Mouse (Mus musculus): ENCODE data around the gene Cacna1h. TPM values are rescaled to one million over a fixed set of nuclear protein-coding genes. Genes with fewer than 3 reads are reported as not detected.

Gene Cacna1h
- polyA plus RNA-seq, 1 experiment from 2014 or later, result 0.17 TPM

- H3K9ac ChIP-seq (ENCODE audit: low read depth, low read length), result no peak overlapping the region
- H3K36me3 ChIP-seq (ENCODE audit: control insufficient read depth, insufficient read depth), result no peaks in the 10 kb centered on the region
- H3K4me1 ChIP-seq (ENCODE audit: control insufficient read depth, low read depth, low read length), result peaks cover 3% of the 10 kb centered on the region; the same call in 1 of the 2 replicates
- no peaks in the 10 kb centered on the region for H3K9me3 ChIP-seq (replicated peaks; ENCODE audit: control insufficient read depth, low read length)
- no peak for ATAC-seq (ENCODE audit: low read depth)
- H3K4me3 ChIP-seq (ENCODE audit: low read depth, low read length), result no peak overlapping the region
- H3K27me3 ChIP-seq (ENCODE audit: control insufficient read depth, insufficient read depth, low read depth, low read length), result no peaks in the 10 kb centered on the region; the same call in 1 of the 2 replicates
- 18% methylated on average over 8 of the region's 8 CpGs for WGBS (ENCODE audit: insufficient replicate concordance)
- H3K27ac ChIP-seq (ENCODE audit: low read length), result no peak overlapping the region
- no peak overlapping the region for H3K4me2 ChIP-seq (ENCODE audit: low read depth, low read length)
These were observed 36.2 kb upstream of the Cacna1h start for GRCm38 (mm10) chr17:25469798-25470197.

DNA sequence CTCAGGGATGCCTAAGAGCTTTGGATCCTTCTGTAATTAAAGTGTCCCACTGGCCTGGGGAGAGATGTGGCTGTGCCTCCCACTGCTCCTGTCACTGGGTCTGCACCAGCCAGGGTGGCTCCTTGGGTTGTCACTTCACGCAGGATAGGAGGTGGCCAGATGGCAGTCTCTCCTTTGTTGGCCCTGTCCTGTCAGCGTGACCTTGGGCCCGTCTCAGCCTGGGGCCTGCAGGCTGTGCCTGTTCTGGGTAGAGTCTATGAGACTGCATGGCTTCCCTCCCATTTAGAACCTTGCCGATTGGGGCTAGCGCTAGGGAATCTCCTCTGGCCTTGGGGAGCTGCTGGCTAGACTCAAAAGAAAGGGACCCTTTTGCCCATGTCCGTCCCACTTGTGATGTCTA, 34.7 kb upstream of the Cacna1h start:
- Histone ChIP-seq H3K27ac (ENCODE audit: low read length) (no peak overlapping the region), H3K9ac (ENCODE audit: low read depth, low read length) (no peak overlapping the region), H3K27me3 (ENCODE audit: control insufficient read depth, insufficient read depth, low read depth, low read length) (no peaks in the 10 kb centered on the region; the same call in 1 of the 2 replicates), H3K4me3 (ENCODE audit: low read depth, low read length) (no peak overlapping the region), H3K4me2 (ENCODE audit: low read depth, low read length) (no peak overlapping the region), H3K36me3 (ENCODE audit: control insufficient read depth, insufficient read depth) (no peaks in the 10 kb centered on the region), H3K4me1 (ENCODE audit: control insufficient read depth, low read depth, low read length) (no peaks in the 10 kb centered on the region; the same call in 1 of the 2 replicates), H3K9me3 (replicated peaks; ENCODE audit: control insufficient read depth, low read length) (no peaks in the 10 kb centered on the region)
- WGBS (ENCODE audit: insufficient replicate concordance), result 39% methylated on average over 6 of the region's 6 CpGs
- ATAC-seq (ENCODE audit: low read depth), result no peak

DNA sequence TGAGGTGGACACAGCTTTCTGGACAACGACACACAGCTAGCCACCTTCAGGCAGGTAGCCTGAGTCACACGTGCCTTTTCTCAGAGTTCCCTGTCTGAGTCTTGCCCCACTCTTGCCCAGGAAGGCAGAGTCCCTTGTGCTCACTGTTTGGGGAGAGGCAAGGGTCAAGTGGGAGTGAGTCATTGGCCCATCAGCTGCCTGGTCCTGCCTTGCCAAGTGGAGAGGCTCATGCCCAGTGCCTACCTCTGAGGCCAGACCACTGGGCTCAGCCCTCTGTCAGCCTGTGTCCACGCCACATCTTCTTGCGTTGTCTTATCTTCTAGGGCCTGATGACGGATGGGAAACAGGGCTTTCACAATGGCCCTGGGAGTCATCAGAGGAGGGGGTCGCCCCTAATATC, 34.2 kb upstream of the Cacna1h start:
- Histone ChIP-seq H3K4me2 (ENCODE audit: low read depth, low read length) (no peak overlapping the region), H3K27me3 (ENCODE audit: control insufficient read depth, insufficient read depth, low read depth, low read length) (no peaks in the 10 kb centered on the region; the same call in 1 of the 2 replicates), H3K27ac (ENCODE audit: low read length) (no peak overlapping the region), H3K4me3 (ENCODE audit: low read depth, low read length) (no peak overlapping the region), H3K9ac (ENCODE audit: low read depth, low read length) (no peak overlapping the region), H3K36me3 (ENCODE audit: control insufficient read depth, insufficient read depth) (no peaks in the 10 kb centered on the region), H3K9me3 (replicated peaks; ENCODE audit: control insufficient read depth, low read length) (no peaks in the 10 kb centered on the region), H3K4me1 (ENCODE audit: control insufficient read depth, low read depth, low read length) (no peaks in the 10 kb centered on the region; the same call in 1 of the 2 replicates)
- ATAC-seq (ENCODE audit: low read depth), result no peak
- WGBS (ENCODE audit: insufficient replicate concordance), result 45% methylated on average over 6 of the region's 6 CpGs

DNA sequence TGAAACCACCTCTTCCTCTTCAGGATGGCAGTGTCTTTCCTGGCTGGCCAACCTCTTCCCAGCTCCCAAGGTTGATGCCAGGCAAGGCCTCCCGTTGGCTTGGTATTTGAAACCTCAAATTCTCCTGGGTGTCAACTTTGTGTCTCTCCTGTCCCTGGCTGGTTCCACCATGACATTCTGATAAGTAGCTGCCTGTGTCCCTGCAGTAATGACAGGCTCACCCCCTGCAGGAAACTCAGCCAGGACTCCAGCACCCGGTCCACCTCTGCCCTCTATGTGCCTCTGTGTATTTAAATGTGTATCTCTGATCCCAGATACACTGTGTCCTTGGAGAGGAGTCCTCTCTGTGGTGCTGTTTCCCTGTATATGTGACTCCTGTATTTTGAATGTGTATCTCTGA, 32.7 kb upstream of the Cacna1h start:
- H3K27me3 ChIP-seq (ENCODE audit: control insufficient read depth, insufficient read depth, low read depth, low read length), result no peaks in the 10 kb centered on the region
- no peak overlapping the region for H3K9ac ChIP-seq (ENCODE audit: low read depth, low read length)
- H3K4me3 ChIP-seq (ENCODE audit: low read depth, low read length), result no peak overlapping the region
- WGBS (ENCODE audit: insufficient replicate concordance), result 40% methylated on average over 2 of the region's 2 CpGs
- no peak overlapping the region for H3K27ac ChIP-seq (ENCODE audit: low read length)
- H3K36me3 ChIP-seq (ENCODE audit: control insufficient read depth, insufficient read depth), result no peaks in the 10 kb centered on the region
- H3K4me2 ChIP-seq (ENCODE audit: low read depth, low read length), result no peak overlapping the region
- no peak for ATAC-seq (ENCODE audit: low read depth)
- no peaks in the 10 kb centered on the region for H3K9me3 ChIP-seq (replicated peaks; ENCODE audit: control insufficient read depth, low read length)
- no peaks in the 10 kb centered on the region for H3K4me1 ChIP-seq (ENCODE audit: control insufficient read depth, low read depth, low read length)

- Histone ChIP-seq H3K9ac (ENCODE audit: low read depth, low read length) (no peak overlapping the region), H3K27ac (ENCODE audit: low read length) (no peak overlapping the region), H3K4me3 (ENCODE audit: low read depth, low read length) (no peak overlapping the region), H3K27me3 (ENCODE audit: control insufficient read depth, insufficient read depth, low read depth, low read length) (no peaks in the 10 kb centered on the region), H3K9me3 (replicated peaks; ENCODE audit: control insufficient read depth, low read length) (no peaks in the 10 kb centered on the region), H3K36me3 (ENCODE audit: control insufficient read depth, insufficient read depth) (no peaks in the 10 kb centered on the region), H3K4me2 (ENCODE audit: low read depth, low read length) (no peak overlapping the region), H3K4me1 (ENCODE audit: control insufficient read depth, low read depth, low read length) (no peaks in the 10 kb centered on the region)
- ATAC-seq (ENCODE audit: low read depth), result no peak
- 41% methylated on average over 4 of the region's 4 CpGs for WGBS (ENCODE audit: insufficient replicate concordance)
These were observed 30.5 kb upstream of the Cacna1h start for GRCm38 (mm10) chr17:25464091-25464490.

DNA sequence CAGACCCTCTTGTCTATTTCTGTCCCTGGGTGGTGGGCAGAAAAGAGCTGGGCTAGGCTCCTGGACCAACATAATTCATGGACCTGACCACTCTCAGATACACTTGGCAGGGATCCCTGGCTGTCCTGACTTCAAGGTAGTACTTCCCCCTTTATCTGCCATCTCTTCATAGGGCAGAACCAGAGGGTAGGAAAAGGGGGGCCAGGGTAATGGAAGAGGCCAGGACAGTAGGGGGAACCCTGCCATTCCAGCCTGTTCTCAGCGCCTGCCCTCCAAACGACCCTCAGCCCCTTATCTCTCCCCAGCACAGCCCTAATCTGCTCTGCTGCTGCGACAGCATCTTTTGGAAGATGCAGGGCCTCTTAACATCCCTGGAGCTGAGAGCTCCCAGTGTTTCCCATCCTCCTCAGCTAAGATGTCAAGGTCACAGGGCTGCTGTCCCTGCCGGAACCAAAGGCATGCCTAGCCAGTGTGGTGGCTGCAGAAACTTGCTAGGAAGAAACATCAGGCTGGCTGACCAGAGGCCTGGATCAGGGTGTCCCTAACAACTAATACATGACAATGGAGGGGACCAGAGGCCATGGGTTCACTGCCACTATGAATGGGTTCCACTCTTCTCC, 29.9 kb upstream of the Cacna1h start:
- no peak for ATAC-seq (ENCODE audit: low read depth)
- no peaks in the 10 kb centered on the region for H3K27me3 ChIP-seq (ENCODE audit: control insufficient read depth, insufficient read depth, low read depth, low read length)
- H3K4me3 ChIP-seq (ENCODE audit: low read depth, low read length), result no peak overlapping the region
- no peaks in the 10 kb centered on the region for H3K36me3 ChIP-seq (ENCODE audit: control insufficient read depth, insufficient read depth)
- H3K9me3 ChIP-seq (replicated peaks; ENCODE audit: control insufficient read depth, low read length), result no peaks in the 10 kb centered on the region
- H3K27ac ChIP-seq (ENCODE audit: low read length), result no peak overlapping the region
- 28% methylated on average over 4 of the region's 4 CpGs for WGBS (ENCODE audit: insufficient replicate concordance)
- H3K9ac ChIP-seq (ENCODE audit: low read depth, low read length), result no peak overlapping the region
- no peak overlapping the region for H3K4me2 ChIP-seq (ENCODE audit: low read depth, low read length)
- no peaks in the 10 kb centered on the region for H3K4me1 ChIP-seq (ENCODE audit: control insufficient read depth, low read depth, low read length)

GRCm38 (mm10) chr17:25462236-25462875, 28.8 kb upstream of the Cacna1h start:
- 24% methylated on average over 9 of the region's 9 CpGs for WGBS (ENCODE audit: insufficient replicate concordance)
- H3K27ac ChIP-seq (ENCODE audit: low read length), result no peak overlapping the region
- no peaks in the 10 kb centered on the region for H3K9me3 ChIP-seq (replicated peaks; ENCODE audit: control insufficient read depth, low read length)
- no peaks in the 10 kb centered on the region for H3K36me3 ChIP-seq (ENCODE audit: control insufficient read depth, insufficient read depth)
- no peaks in the 10 kb centered on the region for H3K4me1 ChIP-seq (ENCODE audit: control insufficient read depth, low read depth, low read length)
- H3K9ac ChIP-seq (ENCODE audit: low read depth, low read length), result no peak overlapping the region
- no peak overlapping the region for H3K4me3 ChIP-seq (ENCODE audit: low read depth, low read length)
- H3K27me3 ChIP-seq (ENCODE audit: control insufficient read depth, insufficient read depth, low read depth, low read length), result no peaks in the 10 kb centered on the region
- H3K4me2 ChIP-seq (ENCODE audit: low read depth, low read length), result no peak overlapping the region
- no peak for ATAC-seq (ENCODE audit: low read depth)

DNA sequence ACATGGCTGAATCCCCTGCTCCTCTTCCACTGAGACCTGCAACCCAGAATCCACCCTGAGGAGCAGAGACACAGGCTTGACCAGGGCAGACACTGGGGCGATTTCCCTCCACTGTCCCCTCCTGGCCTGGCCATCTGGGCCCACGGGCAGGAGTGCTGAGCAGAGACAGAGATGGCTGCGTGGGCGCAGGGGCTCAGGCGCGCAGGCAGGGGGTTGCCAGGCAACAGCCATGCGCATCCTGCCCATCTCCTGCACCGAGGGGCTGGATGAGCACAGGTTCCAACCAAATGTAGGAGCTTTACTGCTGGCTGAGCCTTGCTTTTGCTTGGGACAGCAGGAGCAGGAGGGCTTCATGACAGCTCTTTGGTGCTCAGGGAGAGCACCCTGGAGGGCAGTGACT, 23.0 kb upstream of the Cacna1h start:
- no peak for ATAC-seq (ENCODE audit: low read depth)
- H3K36me3 ChIP-seq (ENCODE audit: control insufficient read depth, insufficient read depth), result no peaks in the 10 kb centered on the region
- no peak overlapping the region for H3K4me3 ChIP-seq (ENCODE audit: low read depth, low read length)
- H3K27ac ChIP-seq (ENCODE audit: low read length), result no peak overlapping the region
- no peaks in the 10 kb centered on the region for H3K4me1 ChIP-seq (ENCODE audit: control insufficient read depth, low read depth, low read length)
- no peaks in the 10 kb centered on the region for H3K27me3 ChIP-seq (ENCODE audit: control insufficient read depth, insufficient read depth, low read depth, low read length)
- no peaks in the 10 kb centered on the region for H3K9me3 ChIP-seq (replicated peaks; ENCODE audit: control insufficient read depth, low read length)
- WGBS (ENCODE audit: insufficient replicate concordance), result 40% methylated on average over 8 of the region's 8 CpGs
- no peak overlapping the region for H3K4me2 ChIP-seq (ENCODE audit: low read depth, low read length)
- H3K9ac ChIP-seq (ENCODE audit: low read depth, low read length), result no peak overlapping the region

GRCm38 (mm10) chr17:25454272-25454671, 20.7 kb upstream of the Cacna1h start, which contains the start of gene Tekt4:
Gene Tekt4 (plus strand): TSS chr17:25454615.
- Histone ChIP-seq H3K9me3 (replicated peaks; ENCODE audit: control insufficient read depth, low read length) (no peaks in the 10 kb centered on the region), H3K36me3 (ENCODE audit: control insufficient read depth, insufficient read depth) (no peaks in the 10 kb centered on the region), H3K27me3 (ENCODE audit: control insufficient read depth, insufficient read depth, low read depth, low read length) (no peaks in the 10 kb centered on the region), H3K4me1 (ENCODE audit: control insufficient read depth, low read depth, low read length) (no peaks in the 10 kb centered on the region), H3K27ac (ENCODE audit: low read length) (no peak within 1 kb of the TSS), H3K9ac (ENCODE audit: low read depth, low read length) (no peak within 1 kb of the TSS), H3K4me2 (ENCODE audit: low read depth, low read length) (no peak within 1 kb of the TSS), H3K4me3 (ENCODE audit: low read depth, low read length) (no peak within 1 kb of the TSS)
- ATAC-seq (ENCODE audit: low read depth), result no peak
- 41% methylated on average over 2 of the region's 2 CpGs for WGBS (ENCODE audit: insufficient replicate concordance)

Data from liver, embryonic 16.5 days (tissue).